Mouse (Mus musculus) embryonic fibroblast, embryonic 13.5 days (primary cell): ENCODE results near the gene Trp53rkb.

ENCODE experiments used
- CTCF ChIP-seq: IDR thresholded peaks from 2 replicates; pipeline ENCODE4 v1.5.1; 2011; ENCODE audit warnings: mild to moderate bottlenecking, control low read depth, low read length, moderate library complexity, borderline replicate concordance; ENCODE audit not compliant: insufficient read depth
- POLR2A ChIP-seq: IDR thresholded peaks from 2 replicates; pipeline ENCODE4 v1.6.1; 2011; ENCODE audit warnings: low read depth, mild to moderate bottlenecking, control low read depth, low read length, moderate library complexity

GRCm38 (mm10) chr2:166822119-166822826, 29.9 kb downstream of the Trp53rkb start:
- TF ChIP-seq POLR2A (no peak), CTCF (no peak)
